Mouse (Mus musculus): Measurements from ENCODE around the gene Tril.
A peak's percentile ranks its signal among the peaks of the same experiment; 100 is the strongest.

The Tril gene

DNA sequence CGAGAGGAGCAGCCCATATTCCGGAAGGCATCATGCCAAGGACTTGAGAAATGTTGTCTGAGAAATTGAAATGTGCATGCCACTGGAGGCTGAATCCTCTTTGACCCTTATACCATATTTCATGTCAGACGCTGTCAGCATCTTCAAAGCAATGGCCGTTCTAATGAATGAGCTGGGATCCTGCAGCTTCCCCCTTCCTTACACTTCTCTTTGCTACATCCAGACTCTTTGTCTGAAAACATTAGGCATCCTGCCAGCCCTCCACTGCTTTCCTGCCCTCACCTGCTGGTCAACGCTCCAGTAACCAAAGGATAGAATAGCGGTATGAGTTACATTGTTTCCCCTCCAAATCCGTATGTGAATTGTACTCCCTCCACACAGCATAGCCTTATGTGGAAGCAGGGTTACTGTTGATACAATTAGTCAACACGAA is 14.0 kb downstream of the Tril start:
- DNase-seq (ENCODE audit: extremely low read depth, insufficient read length, low spot score), result no peak

DNA sequence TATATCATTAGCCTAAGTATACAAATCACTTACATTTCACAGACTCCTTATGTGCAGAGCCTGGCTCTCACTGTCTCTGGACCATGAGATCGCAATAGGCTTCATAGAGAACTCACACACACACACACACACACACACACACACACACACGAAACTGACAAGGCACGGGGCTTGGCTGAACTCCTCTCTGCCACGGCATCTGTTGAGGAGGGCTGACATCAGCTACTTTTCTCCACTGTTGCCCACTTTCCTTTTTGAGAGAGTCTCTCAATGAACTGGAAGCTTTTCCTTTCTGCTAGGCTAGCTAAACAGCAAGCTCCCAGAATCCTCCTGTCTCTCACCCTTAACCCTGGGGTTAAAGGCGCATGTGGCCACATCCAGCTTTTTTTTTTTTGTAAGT is 14.6 kb downstream of the Tril start:
- no peak for DNase-seq (ENCODE audit: extremely low read depth, insufficient read length, low spot score)

- DNase-seq (ENCODE audit: extremely low read depth, insufficient read length, low spot score), result no peak
These were observed 16.5 kb downstream of the Tril start for GRCm38 (mm10) chr6:53804145-53804544.

GRCm38 (mm10) chr6:53803551-53803950 is 17.1 kb downstream of the Tril start:
- no peak for DNase-seq (ENCODE audit: extremely low read depth, insufficient read length, low spot score)

- DNase-seq (ENCODE audit: extremely low read depth, insufficient read length, low spot score), result peak; percentile 74
These were observed 18.7 kb downstream of the Tril start for GRCm38 (mm10) chr6:53801893-53802286.

DNA sequence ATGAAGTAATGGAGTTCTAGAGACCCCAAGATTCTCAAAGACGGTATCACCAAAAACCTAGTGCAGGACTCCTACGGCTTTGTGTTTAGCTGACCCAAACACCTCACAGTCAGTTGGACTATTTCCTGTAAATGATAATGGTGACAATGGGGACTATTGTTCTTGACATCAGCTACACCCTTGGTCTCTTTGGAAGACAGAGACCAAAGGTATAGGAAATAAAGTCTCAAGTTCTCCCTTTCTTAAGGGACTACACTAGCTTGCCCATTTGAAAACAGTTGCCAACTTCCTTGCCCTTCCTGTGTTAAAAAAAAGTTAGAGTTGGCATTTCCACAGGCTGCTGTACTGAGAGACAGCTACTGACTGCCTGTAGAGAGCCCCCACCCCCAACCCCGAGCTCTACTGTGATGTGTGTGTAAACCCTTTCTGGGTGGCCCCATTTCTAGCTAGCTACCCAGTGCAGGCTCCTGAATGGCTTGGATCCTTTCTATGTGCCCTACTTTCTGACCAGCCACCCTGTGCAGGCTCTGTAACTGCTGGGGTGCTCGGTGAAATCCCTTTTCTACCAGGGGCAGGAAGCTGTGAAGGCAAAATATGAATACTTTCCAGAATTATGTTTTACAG is 19.2 kb downstream of the Tril start:
- DNase-seq (ENCODE audit: extremely low read depth, insufficient read length, low spot score), result no peak

DNA sequence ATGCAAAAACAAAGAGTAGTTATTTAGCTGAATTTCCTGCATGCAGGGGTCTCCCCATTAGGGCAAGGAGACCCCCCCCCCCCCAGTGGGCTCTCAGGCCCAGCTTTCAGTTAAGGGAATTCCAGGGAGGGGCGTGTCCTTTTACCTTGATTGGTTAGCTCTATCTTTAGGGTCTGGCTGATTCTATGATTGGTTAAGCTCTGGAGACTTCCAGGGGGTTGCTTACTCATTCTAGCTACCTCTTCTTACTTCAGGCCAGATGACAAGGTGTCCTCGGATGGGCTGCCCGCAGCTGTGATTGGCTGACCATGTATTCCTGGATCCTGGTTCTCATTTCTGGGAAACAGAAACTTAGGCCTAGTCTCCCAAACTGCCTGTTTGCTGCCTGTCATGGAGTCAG is 21.8 kb downstream of the Tril start:
- DNase-seq (ENCODE audit: extremely low read depth, insufficient read length, low spot score), result no peak

DNA sequence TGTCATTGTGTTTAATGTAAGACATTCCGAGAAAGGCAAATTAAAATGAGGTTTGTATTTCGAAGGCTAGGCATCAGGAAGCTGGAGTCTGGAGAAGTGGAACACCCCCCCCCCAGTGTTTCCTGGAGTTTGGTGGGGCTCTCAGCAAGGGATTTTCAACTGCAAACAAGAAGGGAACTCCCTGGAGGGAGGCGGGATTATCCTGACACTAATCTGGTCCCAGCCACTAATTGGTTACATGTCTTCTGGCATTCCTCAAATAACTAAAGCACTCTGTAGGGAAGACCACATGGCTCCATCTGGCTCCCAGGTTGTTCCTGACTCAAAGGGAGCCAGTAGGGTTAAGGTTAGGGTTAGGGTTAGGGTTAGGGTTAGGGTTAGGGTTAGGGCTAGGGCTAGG is 23.8 kb downstream of the Tril start:
- no peak for DNase-seq (ENCODE audit: extremely low read depth, insufficient read length, low spot score)

DNA sequence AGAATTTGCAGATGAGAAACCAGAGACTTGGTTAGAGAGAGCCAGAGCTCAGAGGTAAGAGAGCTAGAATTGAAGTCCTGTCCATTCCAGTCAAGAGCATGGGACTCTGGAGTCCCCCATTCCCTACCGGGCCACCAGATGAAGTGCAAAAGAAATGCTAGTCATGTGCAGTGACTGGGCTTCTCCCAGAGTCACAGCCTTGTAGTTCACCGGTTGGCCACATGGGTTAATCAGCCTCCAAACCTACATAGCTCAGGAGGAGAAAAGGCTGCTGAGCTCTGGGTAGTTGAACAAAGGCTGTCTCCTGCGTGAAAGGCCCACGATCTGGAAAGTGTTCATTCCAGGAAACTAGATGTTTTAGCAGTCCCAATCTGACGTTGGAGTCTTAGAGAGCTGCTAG is 24.8 kb downstream of the Tril start:
- no peak for DNase-seq (ENCODE audit: extremely low read depth, insufficient read length, low spot score)

DNA sequence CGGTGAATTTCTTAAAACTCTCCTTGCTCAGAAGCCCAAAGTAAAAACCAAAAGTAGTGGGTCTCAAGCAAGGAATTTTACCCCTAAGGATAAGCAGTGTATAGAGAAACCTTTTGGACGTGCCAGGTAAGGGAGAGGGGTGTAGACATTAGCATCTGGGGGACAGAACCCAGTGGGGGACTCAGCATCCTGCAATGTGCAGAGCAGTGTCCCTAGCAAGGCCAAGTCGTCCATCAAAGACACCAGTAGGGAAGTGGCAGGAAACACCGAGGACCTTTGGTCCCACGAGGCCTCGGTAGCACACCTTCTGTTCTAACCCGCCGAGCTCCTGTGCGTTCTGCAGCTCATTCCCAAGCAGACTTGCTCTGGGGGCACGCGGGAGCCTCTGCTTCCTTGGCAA is 25.6 kb downstream of the Tril start:
- no peak for DNase-seq (ENCODE audit: extremely low read depth, insufficient read length, low spot score)

DNA sequence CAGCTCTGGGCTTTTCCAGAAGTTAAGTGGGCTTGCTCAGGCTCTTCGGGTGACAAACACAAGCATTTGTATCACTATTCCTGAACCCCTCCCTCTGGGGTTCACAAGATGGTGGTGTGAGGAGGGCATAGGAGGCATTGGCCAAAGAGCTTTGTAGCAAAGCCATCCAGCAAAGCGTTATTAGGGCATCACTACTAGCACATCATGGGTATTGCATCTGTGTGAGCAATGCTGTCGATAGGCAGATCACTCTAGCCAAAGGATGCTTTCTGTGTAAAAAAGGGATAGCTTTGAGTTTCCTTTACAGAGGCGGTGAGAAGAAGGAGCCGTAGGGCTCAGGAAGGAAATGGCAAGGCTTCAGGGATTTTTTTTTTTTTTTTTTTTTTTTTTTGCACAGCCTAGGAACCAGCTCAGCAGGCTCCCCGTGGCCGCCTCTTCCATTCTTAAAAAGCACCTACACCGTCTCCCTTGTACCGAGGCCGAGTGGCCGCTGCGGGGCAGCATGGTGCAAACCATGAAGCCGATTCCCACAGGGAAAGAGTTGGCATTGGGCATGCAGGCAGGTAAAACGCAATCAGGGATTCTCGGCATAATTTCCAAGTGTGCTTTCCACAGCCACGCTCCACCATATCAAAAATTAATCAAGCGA is 26.2 kb downstream of the Tril start:
- DNase-seq (ENCODE audit: extremely low read depth, insufficient read length, low spot score), result peak; percentile 28

DNA sequence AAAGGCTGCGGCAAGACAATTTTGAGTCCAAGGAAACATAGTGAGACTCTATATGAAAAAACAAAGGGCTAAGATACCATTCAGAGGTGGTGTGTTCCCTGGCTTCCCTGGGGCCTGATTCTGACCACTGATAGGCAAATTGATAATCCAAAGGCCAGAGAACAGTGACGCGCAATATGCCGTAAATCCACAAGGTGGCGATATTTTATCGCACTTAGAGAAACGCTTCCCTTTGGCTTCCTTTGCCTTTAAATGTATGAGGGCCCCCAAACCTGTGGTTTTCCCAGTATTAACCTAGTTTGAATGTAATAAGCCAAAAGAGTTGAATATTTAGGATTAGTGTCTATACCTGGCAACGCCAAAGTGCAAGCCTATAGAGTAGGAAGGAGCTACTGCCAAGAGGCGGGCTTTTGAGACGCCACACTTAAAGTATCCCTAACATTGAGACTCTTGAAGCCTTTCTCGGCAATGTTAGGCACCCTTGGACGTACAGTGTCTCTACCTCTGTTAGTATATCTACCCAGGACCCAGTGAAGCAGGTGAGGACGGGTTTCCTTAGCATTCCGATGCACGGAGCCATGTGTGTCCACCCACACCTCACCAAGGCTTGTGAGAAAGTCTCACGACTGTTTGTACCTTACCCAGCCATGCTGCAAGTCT is 37.6 kb downstream of the Tril start:
- no peak for DNase-seq (ENCODE audit: extremely low read depth, insufficient read length, low spot score)

DNA sequence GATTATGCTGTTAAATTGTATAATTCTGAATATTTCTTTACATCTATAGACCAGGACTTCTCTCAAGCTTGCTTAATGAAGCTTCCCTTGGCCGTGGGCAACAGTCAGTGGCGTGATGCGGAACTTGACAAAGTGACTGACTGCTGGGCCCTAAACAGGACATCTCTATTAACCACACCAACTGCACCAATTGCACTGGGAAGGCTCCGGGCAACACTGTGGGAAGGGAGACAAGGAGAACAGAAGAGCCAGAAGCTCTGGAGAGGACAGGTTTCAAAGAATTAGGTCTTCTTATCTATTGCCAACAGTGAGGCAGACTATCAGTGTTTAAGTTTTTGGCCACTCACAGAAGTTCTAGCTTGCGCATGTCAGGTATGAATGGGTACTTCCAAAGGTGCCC is 38.4 kb downstream of the Tril start:
- no peak for DNase-seq (ENCODE audit: extremely low read depth, insufficient read length, low spot score)

DNA sequence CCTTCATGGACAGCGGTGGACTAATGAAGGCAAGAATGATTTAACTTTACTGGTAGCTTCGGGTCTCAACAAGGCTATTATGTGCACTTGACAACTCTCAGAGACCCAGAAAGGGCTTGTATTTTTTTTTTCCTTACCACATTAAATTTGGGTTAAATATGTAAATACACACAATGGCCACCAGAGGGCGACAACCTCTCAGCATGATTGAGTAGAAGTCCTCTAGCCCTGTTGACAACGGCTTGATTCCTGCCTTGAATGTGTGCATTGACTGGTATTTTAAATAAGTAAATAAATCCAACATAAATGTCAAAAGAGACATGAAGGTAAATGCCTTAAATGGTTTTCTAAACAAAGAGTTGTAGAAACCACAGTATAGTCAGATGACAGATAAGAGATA is 39.5 kb downstream of the Tril start:
- no peak for DNase-seq (ENCODE audit: extremely low read depth, insufficient read length, low spot score)

DNA sequence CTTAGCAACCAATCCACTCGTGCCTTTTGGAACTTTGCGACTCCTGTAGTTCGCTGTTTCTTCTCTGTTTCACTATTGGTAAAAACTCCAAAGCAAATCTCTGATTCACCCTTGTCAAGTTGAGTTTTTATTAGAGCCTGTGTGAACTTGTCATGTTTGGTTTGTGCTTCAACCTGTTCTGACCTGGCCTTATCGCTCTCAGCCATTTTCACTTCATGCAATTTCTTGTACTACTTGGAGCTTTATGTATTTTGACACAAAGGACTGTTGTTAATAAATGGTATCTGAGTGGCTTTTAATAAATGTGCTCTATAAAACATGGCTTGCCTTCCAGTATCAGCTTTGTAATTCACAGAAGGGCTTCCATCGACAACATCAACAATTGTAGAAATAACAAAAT is 40.6 kb downstream of the Tril start:
- DNase-seq (ENCODE audit: extremely low read depth, insufficient read length, low spot score), result no peak

DNA sequence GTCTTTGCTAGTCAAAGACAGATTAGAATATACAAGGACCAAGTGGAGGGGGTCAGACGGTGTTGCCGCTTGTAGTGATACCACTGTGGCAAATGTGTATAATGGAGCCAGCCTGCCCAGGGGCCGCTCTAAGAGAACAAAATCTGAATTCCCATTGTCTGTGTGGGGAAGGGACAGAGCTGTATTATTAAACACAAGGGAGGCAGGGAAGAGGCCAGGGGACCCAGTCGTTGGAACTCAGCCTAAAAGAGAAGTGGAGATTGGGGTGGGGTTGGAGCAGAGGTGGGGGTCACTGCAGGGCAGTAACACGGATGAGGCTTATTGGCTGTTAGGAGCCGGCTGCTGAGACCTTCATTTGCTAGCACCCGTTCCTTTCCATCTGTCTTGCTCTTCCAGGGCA is 41.1 kb downstream of the Tril start:
- DNase-seq (ENCODE audit: extremely low read depth, insufficient read length, low spot score), result no peak

DNA sequence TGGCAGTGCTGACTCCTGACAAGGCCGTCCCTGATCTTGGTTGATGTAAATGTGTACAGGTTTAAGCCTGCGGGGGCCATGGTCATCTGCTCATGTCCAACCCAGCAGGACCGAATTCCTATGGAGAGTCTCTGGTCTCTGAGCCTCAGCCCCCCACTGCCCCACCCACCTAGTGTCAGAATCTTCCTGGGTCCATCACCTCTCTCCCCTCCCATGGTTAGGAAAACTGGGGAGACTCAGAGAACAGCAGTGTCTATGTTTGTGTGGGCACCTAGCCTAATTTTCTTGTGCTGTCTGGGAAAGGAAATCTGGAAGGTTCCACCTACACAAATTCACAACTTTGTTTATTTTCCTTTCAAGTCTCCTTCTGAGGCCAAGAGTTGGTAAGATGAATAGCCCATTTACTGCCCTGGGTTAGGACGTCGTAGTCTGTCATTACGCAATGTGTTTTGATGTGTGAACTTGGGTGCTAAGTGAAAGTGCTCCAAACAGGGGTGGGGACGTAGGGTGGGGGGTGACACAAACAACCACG is 42.1 kb downstream of the Tril start:
- no peak for DNase-seq (ENCODE audit: extremely low read depth, insufficient read length, low spot score)

DNA sequence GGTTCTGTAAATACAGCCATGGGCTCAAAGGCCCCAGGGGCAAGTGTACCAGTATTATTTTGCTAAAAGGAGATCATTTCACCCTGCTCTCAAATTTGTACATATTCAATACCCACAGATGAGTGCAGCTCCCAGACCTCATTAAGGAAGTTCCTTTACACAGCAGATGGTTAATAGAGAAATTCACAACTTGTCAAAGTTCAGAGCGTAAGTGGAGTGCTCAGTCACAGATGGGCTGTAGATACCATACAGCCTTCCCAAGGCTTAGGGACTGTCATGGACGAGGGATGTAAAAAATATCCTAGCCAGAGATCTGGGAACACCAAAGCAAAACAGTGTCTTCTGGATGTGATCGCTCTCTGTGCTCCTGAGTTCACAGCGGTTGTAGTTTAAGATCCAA is 52.4 kb downstream of the Tril start:
- DNase-seq (ENCODE audit: extremely low read depth, insufficient read length, low spot score), result no peak

DNA sequence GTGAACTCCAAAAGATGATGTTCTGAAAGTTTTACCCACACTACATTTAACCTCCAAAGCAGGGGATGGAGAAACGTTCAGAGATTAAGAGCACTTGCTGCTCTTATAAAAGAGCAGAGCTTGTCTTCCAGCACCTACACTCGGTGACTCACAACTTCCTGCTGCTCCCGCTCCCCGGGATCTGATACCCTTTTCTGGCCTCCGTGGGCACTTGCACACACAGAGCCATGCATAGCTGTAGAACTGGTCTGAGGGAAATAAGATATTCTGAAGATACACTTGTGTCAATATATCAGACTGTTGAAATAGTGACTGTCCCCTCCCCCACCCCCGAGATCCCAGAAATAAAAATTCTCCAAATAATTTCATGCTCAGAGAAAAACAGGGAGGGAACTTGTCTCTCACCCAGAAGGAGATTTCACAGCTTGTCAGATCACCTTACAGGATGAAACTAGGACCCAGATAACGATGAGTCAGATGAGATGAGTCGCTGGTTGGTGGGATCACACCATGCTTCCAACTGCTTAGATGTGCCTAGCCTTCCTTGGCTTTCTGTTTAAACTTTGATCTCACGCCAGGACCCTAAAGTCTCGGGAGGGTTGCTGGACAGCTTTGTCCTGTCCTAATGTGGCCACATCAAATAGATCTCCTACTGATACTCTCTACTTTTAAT is 54.3 kb downstream of the Tril start:
- DNase-seq (ENCODE audit: extremely low read depth, insufficient read length, low spot score), result no peak

DNA sequence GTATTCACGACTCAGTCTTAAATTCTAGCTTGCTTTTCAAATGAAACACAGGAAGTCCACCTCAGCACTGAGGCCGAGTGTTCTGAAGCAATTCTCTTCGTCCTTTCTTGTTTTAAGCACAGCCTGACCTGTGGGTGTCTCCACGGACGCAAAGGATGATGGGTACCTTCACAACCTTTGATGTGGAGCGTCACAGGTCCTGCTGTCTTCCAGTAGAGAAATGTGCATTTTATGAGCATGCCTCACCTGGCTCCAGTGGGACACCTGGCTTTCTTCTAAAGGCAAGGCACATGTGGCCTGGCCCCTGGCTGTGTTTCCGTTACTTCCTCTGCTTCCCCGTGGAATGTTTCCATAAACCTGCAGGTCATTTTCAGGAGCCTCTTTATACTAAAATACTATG is 54.9 kb downstream of the Tril start:
- no peak for DNase-seq (ENCODE audit: extremely low read depth, insufficient read length, low spot score)

Data from 3134 (cell line).